Mouse (Mus musculus) cerebellum, adult 8-10 months (tissue): ENCODE results near the gene Ube2l3.

Experiments
- DNase-seq: peaks from one replicate; pipeline ENCODE4 v3.0.0; 2022

The Ube2l3 gene

DNA sequence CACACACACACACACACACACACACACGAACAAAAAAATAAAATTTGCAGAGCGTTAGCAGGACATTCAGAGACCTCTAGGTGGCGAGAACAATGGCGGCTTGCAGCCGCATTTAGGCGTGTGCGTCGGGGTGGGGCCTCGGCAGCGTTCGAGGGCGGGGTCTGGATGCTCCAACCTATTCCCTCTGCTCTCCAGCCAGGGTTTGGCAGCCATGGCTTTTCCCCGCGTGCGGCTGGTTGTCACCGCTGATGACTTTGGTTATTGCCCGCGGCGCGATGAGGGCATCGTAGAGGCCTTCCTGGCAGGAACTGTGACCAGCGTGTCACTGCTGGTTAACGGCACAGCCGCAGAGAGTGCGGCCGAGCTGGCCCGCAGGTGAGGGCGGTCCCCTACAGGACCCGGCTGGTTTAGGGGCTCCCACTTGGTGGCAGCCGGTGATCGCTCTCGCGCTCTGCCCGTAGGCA is 55.6 kb downstream of the Ube2l3 start, which contains the start of gene Ccdc116:
Ccdc116 (minus strand) TSS at position 458 of the 464 bp plus-strand sequence.
- peak; percentile 78 for DNase-seq

DNA sequence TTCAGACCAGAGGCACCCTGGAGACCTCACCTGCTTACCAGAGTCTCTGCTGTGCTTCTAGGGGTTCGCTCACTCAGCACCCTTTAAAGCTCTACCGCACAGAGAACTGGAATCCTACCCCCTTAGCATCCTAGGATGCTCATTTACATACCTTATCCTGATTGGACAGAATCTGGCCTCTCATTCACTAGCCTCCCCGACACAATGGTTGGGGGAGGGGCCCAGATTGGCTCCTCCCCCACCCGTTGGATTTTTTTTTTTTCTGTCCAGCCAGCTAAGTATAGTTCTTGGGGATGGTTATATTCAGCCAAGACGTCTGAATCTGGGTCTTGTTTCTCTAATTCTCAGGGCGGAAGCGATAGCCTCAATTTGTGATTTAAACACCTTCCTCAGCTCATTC is 58.1 kb downstream of the Ube2l3 start, which contains the start of gene Ydjc:
Ydjc (plus strand) TSS at position 283 of the 400 bp plus-strand sequence.
- no peak for DNase-seq

DNA sequence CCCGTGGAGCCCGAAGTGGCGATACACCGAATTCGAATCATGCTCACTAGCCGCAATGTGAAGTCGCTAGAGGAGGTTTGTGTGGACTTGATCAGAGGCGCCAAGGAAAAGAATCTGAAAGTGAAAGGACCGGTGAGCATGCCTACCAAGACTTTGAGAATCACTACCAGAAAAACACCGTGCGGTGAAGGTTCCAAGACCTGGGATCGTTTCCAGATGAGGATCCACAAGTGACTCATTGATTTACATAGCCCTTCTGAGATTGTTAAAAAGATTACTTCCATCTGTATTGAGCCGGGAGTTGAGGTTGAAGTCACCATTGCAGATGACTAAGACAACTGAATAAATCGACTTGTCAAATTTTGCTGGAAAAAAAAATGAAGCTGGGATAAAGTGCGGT is 65.1 kb downstream of the Ube2l3 start:
- DNase-seq = no peak

DNA sequence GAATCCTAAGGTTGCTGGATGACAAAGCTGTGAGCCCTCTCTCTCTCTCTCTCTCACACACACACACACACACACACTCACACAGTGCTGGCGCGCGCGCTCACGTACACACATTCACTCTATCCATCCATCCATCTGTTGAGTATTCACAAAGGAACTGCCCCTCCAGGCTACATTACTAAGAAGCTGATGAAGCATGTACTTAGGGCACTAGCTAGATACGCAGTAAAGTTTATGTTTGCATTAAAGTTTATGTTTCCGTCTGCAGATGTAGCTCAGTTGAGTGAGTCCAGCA is 69.6 kb downstream of the Ube2l3 start:
- DNase-seq = no peak

DNA sequence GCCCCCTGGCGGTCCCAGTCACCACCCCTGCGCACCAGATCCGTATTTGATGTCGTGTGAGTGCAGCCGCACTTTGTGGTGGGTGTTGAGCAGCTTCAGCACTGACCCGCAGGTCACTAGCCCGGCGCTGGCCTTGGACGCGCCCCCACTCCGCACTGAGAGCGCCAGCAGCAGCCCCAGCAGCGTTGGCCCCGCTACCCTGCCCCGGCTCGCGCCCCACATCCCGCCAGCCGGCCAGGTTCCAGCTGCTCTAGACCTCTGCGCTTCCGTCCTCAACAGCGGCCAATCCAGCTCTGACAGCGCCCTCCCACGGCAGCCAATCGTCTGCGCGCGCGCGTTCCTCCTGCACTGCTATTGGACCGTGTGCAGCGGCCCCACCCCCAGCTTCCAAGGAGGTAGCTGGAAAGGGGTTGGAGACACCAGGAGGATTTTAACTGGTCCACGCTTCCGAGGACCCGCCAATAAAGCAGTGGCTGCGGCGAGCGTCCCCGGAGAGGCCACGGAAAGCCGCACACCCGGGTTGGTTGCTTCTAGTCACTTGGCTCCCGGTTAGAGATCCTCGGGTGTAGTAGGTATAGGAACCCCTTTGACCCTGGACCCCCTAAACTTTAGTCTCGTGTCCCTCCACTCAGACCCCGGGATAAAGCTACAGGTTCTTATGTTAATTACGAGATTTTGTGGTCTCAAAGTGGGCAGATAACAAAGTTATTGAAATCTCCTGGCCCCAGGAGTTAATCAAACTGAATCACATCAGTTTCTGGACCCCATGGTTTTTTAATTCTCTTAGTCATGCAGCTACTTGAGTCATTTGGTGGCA is 70.2 kb downstream of the Ube2l3 start, which contains the start of gene Sdf2l1:
Sdf2l1 (minus strand) TSS at position 295 of the 817 bp plus-strand sequence.
- DNase-seq = peak; percentile 98

DNA sequence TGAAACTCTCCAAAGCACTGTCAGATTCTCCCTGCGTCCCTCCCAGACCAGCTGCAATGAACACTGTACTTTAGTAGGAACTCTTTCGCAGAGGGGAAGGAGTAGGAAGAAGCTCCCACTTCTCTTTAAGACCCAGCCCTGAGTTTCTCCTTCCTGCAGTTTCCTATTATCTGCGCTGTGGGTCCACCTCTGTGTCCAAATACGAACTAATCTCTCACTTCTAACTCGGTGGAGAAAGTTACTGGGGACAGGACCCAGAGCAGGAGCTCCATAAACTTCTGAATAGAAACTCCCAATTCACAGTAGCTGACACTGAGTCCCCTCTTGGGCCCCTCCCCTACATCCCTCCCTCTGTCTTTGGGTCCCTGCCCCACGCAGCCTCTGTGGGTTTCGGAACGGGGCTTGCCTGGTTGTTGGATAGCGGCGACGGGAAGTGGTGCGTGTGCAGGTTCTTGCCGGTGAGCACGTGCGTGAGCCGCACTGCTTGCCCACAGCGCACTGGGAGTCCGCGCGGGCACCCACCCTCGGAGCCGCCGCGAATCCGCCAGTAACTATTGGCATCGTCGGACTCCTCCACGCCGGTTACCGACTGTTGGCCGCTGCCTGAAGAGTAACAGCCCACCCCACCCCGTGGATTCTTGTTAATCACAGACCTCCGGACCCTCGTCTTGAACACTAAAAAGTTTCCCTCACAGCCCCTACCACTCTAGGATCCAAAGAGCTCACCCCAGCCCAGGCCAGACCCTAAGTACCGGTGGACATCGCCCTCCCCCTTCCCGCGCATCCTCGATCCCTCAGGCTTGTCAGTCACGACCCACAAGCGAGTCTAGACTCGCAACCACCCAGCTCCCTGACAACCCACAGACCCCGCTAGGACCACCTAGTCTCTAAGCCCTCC is 71.0 kb downstream of the Ube2l3 start:
- DNase-seq = no peak

DNA sequence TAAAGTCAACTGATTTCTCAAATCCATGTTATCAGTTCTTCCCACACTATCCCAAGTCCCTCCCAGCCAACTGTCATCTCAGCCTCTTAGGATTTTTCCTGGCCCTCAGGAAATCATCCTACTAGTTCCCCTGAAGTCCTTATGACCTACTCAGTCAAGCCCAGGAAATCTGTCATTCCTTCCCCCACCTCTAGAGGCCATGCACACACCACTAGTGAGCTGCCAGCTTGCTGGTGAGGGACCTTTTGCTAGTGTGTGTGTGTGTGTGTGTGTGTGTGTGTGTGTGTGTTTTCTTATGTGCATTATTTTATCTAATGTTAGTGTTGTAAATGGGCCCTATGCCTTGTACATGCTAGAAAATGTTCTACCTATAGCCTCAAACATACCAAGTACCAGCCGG is 75.2 kb downstream of the Ube2l3 start:
- DNase-seq = no peak

DNA sequence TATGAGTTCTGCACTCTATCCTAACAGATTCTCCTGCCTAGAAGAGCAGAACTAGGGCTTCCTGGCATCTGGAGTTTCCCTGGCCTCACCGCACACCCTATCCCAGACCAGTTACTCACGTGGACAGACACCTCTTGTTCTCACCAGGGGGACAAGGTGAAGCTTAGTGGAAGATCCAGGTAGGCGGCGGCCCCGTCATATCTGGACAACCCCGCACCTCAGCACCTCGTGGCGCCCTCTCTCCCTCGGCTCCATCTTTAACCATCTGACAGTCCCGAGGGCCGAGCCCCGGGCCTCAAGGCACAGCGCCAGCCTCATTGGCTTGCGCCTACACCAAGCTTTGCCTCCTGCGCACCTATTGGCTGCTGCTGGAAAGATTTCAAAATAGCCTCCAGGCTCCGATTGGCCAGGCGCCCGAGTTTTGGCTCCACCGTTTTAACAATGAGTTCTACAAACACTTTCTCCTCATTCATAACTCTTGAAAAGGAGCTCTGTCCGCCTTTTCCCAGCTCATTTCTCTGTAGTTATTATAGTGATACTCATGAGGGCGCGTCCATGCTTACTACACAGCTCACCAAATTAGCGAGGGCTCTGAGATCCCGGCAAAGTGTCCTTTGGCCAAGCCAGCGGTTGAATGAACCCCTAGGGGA is 77.5 kb downstream of the Ube2l3 start, which contains the start of gene 2610318N02Rik:
2610318N02Rik (minus strand) TSS at position 297 of the 650 bp plus-strand sequence.
- DNase-seq = peak; percentile 53

DNA sequence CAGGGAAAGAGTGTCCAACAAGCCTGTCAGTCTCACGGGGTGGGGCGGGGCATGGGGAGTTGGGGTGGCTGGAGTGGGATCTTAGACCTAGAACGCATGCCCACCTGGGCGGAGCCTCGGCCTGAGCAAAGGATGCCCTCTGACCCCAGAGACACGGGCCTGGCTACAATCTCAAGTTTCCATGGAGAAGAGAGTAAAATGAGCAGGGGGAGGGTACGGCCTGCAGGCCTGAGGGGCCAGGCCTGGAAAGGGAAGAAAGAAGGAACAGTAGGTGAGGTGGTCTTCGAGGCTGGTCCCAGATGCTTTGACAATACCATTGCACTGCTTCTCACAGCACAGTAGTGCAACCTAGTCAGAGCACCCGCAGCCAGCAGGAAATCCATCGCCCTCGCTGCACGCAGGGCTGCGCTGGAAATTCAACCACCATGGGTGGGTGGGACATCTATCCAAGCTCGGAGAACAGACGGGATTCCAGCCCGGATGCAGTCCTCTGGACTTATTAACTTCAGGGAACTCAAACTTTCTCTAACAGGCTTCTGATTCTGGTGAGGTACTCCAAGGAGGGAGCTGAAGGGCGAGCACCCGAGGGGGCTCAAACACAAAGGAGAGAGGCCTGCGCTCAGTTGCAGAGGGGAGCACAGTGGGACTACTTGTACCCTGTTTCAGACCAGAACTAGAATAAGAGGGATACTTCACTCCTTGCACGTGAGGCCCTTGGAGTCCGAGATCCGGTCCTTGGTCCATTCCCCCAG is 78.2 kb downstream of the Ube2l3 start:
- no peak for DNase-seq

DNA sequence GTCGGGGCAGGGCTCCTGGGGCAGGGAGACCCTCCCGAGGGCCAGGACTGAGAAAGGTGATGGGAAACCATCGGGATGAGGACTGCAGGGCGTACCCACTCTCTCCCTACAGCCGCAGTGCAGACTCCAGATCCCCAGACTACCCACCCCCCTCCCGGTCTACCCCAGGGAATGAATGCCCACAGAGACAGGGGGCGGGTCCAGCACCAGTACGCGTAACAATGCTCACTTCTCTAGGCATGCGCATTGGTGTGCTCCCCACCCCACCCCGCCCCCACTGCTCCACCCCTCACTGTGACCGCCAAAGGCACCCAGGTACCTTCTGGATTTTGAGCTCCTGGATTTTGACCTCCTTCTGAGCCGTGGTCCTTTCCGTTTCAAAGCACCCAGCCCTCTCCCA is 80.9 kb downstream of the Ube2l3 start:
- no peak for DNase-seq

DNA sequence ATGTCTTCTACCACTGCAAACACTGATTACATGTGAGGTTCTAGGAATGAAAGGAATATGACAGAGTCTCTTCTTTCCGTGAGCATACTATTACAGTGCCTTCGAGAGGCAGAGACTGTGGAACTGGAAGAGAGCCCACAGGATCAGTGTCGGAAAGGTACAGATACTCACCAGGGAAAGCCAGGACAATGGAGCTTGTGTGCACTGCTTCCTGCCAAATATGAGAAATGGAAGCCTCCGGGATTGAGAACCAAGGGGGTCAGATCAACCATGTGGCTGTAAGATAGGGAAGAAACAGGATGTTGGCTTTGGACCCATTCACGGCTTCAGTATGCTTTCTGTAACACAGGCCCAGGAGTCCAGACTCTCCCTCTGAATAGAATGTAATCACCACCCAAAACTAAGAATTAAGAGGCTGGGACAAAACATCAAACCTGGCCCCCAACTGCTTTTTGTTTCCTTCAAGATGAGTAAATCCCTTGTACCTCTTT is 85.1 kb downstream of the Ube2l3 start:
- DNase-seq = no peak

DNA sequence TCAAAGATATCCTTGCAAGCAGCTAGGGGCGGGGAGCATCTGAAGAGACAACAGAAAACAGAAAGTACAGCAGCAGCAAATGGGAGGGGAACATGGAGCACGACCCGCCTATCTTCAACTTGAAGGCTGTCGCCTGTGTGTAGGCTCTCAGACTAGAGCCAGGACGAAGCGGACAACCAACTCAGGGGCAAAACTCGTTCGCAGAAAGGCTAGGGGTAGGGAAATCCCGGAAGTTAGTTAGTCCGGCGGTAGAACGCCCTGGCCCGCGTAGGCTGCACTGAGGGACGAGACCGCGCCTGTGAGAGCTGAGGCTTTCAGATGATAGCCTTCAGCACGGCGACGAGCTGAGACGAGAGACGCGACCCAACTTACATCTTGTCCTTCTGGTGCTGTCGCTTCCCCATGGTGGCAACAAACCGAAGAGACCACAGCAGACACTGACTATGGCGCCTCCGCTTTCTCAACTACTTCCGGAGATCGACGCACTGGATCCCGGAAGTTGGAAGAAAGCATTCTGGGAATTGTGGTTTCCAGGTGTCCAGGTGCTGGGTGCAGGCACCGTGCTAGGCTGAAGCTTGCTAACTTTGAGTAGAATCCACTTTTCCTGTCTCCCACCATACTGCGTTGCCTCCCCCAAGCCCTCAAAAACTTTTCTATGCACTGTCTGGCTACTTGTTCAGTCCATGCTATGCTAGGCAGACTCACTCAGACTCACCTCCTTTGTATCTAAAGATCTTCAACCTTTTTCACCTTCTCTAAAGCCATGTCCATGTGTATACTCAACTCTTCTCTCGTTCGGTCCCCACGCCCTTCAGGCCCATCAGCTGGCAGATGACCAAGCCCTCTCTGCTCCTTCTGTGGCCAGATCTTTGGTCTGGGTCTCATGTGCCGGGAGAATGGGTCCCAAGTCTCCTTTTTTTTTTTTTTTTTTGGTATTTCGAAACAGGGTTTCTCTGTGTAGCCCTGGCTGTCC is 91.4 kb downstream of the Ube2l3 start, which contains the start of gene Ppil2:
Ppil2 (minus strand) TSS at position 487 of the 973 bp plus-strand sequence.
- peak; percentile 66 for DNase-seq

DNA sequence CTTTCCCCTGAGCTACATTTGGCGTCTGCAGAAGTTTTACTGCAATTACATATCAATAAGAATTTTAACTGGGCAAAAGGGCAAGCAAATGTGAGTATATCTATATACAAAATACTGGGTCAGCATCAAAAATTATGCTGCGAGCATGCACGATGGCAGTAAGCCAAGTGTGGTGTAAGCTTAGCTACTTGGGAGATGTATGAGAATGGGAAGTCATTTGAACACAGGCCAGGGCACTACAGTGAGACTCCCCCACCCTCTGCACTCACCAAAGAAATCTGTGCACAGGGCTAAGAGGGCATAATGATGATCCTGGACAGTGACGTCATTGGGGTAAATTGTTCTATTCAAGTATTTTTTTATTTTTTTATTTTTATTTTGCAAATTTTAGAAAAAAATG is 97.8 kb downstream of the Ube2l3 start:
- DNase-seq = no peak

DNA sequence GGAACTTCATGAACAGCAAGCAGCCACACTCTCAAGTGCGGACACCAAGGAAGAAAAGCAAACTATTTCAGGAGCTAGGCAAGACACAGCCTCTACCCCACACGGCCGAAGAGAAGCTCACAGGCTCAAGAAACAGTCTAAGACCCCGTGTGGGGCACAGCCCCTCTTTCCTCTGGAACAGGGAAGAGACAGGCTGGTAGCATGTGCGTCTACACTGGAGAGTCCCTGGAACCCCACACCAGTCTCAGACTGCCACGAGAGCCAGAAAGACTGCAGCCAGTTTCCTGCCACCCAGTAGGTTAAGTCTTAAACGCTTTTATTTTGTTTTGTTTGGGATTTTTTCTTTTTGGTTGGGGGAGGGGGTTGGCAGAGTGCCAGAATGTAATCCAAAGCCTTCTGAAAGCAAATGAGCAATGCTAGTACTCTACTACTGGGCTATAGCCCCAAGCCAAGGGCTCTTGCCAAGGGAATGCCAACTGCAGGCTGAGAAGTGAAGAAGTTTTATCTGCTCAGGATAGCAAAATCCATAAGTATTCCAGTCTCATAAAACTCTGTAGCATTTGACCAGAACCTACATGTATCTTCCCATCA is 99.7 kb downstream of the Ube2l3 start:
- no peak for DNase-seq
